Mouse (Mus musculus): ENCODE measurements around the gene Pdx1. TPM values are rescaled to one million over a fixed set of nuclear protein-coding genes. Genes with fewer than 3 reads are reported as not detected.

Pdx1 gene
- polyA plus RNA-seq, 2 experiments from 2014 or later: not detected

- no peak for ATAC-seq
Observed at GRCm38 (mm10) chr5:147284365-147284764, 14.6 kb downstream of the Pdx1 start.

- no peak for ATAC-seq
Observed at GRCm38 (mm10) chr5:147291764-147292505, 22.2 kb downstream of the Pdx1 start.

GRCm38 (mm10) chr5:147292506-147293120, 22.9 kb downstream of the Pdx1 start:
- ATAC-seq: no peak

GRCm38 (mm10) chr5:147293127-147293910, 23.6 kb downstream of the Pdx1 start:
- ATAC-seq: peak; percentile 32

- ATAC-seq: no peak
Observed at GRCm38 (mm10) chr5:147294121-147294520, 24.4 kb downstream of the Pdx1 start.

GRCm38 (mm10) chr5:147297249-147297648, 27.5 kb downstream of the Pdx1 start:
- ATAC-seq: no peak

GRCm38 (mm10) chr5:147299255-147300000, 29.7 kb downstream of the Pdx1 start:
- no peak for ATAC-seq

GRCm38 (mm10) chr5:147300001-147300363, 30.2 kb downstream of the Pdx1 start:
- ATAC-seq: no peak

- ATAC-seq: no peak
Observed at GRCm38 (mm10) chr5:147300917-147301780, 31.4 kb downstream of the Pdx1 start.

- no peak for ATAC-seq
Observed at GRCm38 (mm10) chr5:147301781-147302070, 32.0 kb downstream of the Pdx1 start.

- ATAC-seq: no peak
Observed at GRCm38 (mm10) chr5:147302141-147302540, 32.4 kb downstream of the Pdx1 start.

GRCm38 (mm10) chr5:147302746-147303400, 33.1 kb downstream of the Pdx1 start:
- ATAC-seq: no peak

- no peak for ATAC-seq
Observed at GRCm38 (mm10) chr5:147304276-147305155, 34.8 kb downstream of the Pdx1 start.

GRCm38 (mm10) chr5:147305166-147305565, 35.4 kb downstream of the Pdx1 start:
- no peak for ATAC-seq

GRCm38 (mm10) chr5:147305856-147306637, 36.3 kb downstream of the Pdx1 start:
- no peak for ATAC-seq

- no peak for ATAC-seq
Observed at GRCm38 (mm10) chr5:147306638-147307397, 37.1 kb downstream of the Pdx1 start, which contains the start of gene Cdx2. Cdx2 (minus strand) TSS chr5:147307270.

- ATAC-seq: no peak
Observed at GRCm38 (mm10) chr5:147307398-147307785, 37.6 kb downstream of the Pdx1 start.

GRCm38 (mm10) chr5:147308451-147308850, 38.7 kb downstream of the Pdx1 start:
- ATAC-seq: no peak

GRCm38 (mm10) chr5:147309786-147310185, 40.0 kb downstream of the Pdx1 start:
- ATAC-seq: no peak
